Mouse (Mus musculus): ENCODE results near the gene Apol6.

DNA sequence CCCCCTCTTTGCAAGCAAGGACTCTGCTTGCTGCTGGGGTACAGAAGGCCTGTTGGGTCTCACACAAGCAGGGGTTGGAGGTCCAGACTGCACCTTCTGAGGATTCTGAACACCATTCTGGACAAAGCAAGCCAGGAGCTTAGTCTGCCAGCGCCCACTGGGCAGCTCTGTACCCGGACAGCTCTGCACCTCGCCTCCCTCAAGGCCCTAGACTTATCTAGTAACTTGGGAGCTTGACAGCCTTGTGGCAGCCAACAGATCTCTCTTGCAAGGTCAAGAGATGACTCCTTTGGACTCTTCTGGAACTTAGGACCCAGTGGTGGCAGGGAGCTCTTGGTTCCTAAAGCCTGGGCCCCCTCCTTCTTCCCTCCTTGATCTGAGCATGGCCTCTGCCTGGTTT lies 17.4 kb upstream of the Apol6 start:
- TF ChIP-seq MAX (IDR thresholded peaks at IDR 0.05) (no peak), CTCF (IDR thresholded peaks at IDR 0.05; ENCODE audit: control insufficient read depth, insufficient read depth, insufficient read length) (no peak), FOSL1 (IDR thresholded peaks at IDR 0.05; ENCODE audit: insufficient read depth, low read length, poor library complexity, severe bottlenecking) (no peak), MYOG (IDR thresholded peaks at IDR 0.05; ENCODE audit: control insufficient read depth, extremely low read depth, insufficient read length) (no peak), MYOD1 (IDR thresholded peaks at IDR 0.05; ENCODE audit: control insufficient read depth, insufficient read length, low read depth) (no peak), CEBPB (IDR thresholded peaks at IDR 0.05; ENCODE audit: low read depth) (no peak)

Data from C2C12 (cell line).